Mouse (Mus musculus) brain, embryonic 14.5 days (tissue): ENCODE measurements at regions not wholly inside any gene's neighbourhood (a gene's known extent, or its start where the extent isn't known, plus 50 kb on each side); places are given as distances from the start of the nearest gene placed in this dataset.

Experiments
- DNase-seq: peaks from one replicate; pipeline ENCODE4 v3.0.0-alpha.2; 2011; ENCODE audit warnings: low read depth
- CTCF ChIP-seq: fragments of 200-500 bp; IDR thresholded peaks from 2 replicates; pipeline ENCODE4 v1.5.1; 2012; ENCODE audit warnings: inconsistent platforms, mild to moderate bottlenecking, moderate library complexity, borderline replicate concordance; ENCODE audit not compliant: insufficient read depth, insufficient read length; ENCODE audit errors: extremely low read depth
- POLR2A ChIP-seq: fragments of 200-500 bp; IDR thresholded peaks from 2 replicates; pipeline ENCODE4 v1.6.1; 2012; ENCODE audit warnings: mild to moderate bottlenecking, inconsistent platforms, borderline replicate concordance; ENCODE audit not compliant: poor library complexity, insufficient read depth, insufficient read length, severe bottlenecking; ENCODE audit errors: extremely low read depth

- TF ChIP-seq CTCF (no peak), POLR2A (no peak)
- DNase-seq, result peak; percentile 56
Measured at GRCm38 (mm10) chr13:63980012-63980691, 108.9 kb downstream of the Hsd17b3 start.

- no peak for TF ChIP-seq POLR2A
- no peak for TF ChIP-seq CTCF
- DNase-seq, result no peak
Measured at GRCm38 (mm10) chr13:63979581-63979980, 109.4 kb downstream of the Hsd17b3 start.

GRCm38 (mm10) chr13:63969907-63970306, 119.1 kb downstream of the Hsd17b3 start:
- DNase-seq, result no peak
- TF ChIP-seq CTCF, result no peak
- no peak for TF ChIP-seq POLR2A

- TF ChIP-seq POLR2A, result no peak
- TF ChIP-seq CTCF, result no peak
- no peak for DNase-seq
Measured at GRCm38 (mm10) chr13:63968623-63969022, 120.4 kb downstream of the Hsd17b3 start.

- DNase-seq, result no peak
- TF ChIP-seq CTCF (no peak), POLR2A (no peak)
Measured at GRCm38 (mm10) chr13:63957098-63957497, 131.9 kb downstream of the Hsd17b3 start.

GRCm38 (mm10) chr13:63954305-63954704, 134.7 kb downstream of the Hsd17b3 start:
- TF ChIP-seq CTCF (no peak), POLR2A (no peak)
- no peak for DNase-seq

- TF ChIP-seq CTCF (no peak), POLR2A (no peak)
- DNase-seq, result no peak
Measured at GRCm38 (mm10) chr13:63951922-63952734, 136.9 kb downstream of the Hsd17b3 start.

GRCm38 (mm10) chr13:63951136-63951535, 136.1 kb downstream of the Ercc6l2 start:
- no peak for TF ChIP-seq CTCF
- TF ChIP-seq POLR2A, result no peak
- DNase-seq, result no peak
